Mouse (Mus musculus): Measurements from ENCODE around the gene Laptm4a.

GRCm38 (mm10) chr12:8940011-8941005, 18.8 kb downstream of the Laptm4a start:
- TF ChIP-seq CTCF (IDR thresholded peaks at IDR 0.05; ENCODE audit: low read depth, low read length) (no peak), POLR2A (IDR thresholded peaks at IDR 0.05; ENCODE audit: extremely low read depth, insufficient read depth, low read length) (no peak)
